Mouse (Mus musculus) forebrain, embryonic 10.5 days (tissue): Measurements from ENCODE around the gene Vwa8. TPM values are rescaled to one million over a fixed set of nuclear protein-coding genes. Genes with fewer than 3 reads are reported as not detected.

Source experiments
- DNase-seq: peaks from one replicate; pipeline ENCODE4 v3.0.0-alpha.2; 2017; ENCODE audit warnings: low spot score; ENCODE audit errors: extremely low spot score
- H3K27ac ChIP-seq: fragments of 300-500 bp; sonication (generic); 2 replicates; pipeline ENCODE4 v1.5.1; 2016; ENCODE audit warnings: mild to moderate bottlenecking
- H3K27me3 ChIP-seq: fragments of 300-500 bp; sonication (generic); 2 replicates; pipeline ENCODE4 v1.6.1; 2016; ENCODE audit warnings: mild to moderate bottlenecking; ENCODE audit not compliant: poor library complexity, severe bottlenecking
- H3K36me3 ChIP-seq: fragments of 300-500 bp; sonication (generic); replicated peaks from 2 replicates; pipeline ENCODE4 v1.6.1; 2016; ENCODE audit warnings: mild to moderate bottlenecking, moderate library complexity
- H3K4me1 ChIP-seq: fragments of 300-500 bp; sonication (generic); 2 replicates; pipeline ENCODE4 v1.6.1; 2016
- H3K4me3 ChIP-seq: fragments of 300-500 bp; sonication (generic); 2 replicates; pipeline ENCODE4 v1.5.1; 2016; ENCODE audit warnings: mild to moderate bottlenecking, moderate library complexity
- H3K9me3 ChIP-seq: fragments of 300-500 bp; sonication (generic); 2 replicates; pipeline ENCODE4 v1.6.1; 2016; ENCODE audit warnings: mild to moderate bottlenecking, moderate library complexity
- WGBS: fragments of 180-500 bp; shearing (Covaris S2); methylation state at CpG from one replicate; pipeline ENCODE4 v1.1.7; 2016; 5-methylcytosine and 5-hydroxymethylcytosine counted together
- polyA plus RNA-seq: library from polyadenylated mRNA; unstranded; fragments of >200 nt; fragmentation: Nextera tagmentation; extraction: Ambion mirVana; gene quantifications from 2 replicates; pipeline ENCODE4 v1.2.1, GENCODE M21; 2016

Gene Vwa8
- polyA plus RNA-seq, 1 experiment from 2014 or later: 7.8 TPM

DNA sequence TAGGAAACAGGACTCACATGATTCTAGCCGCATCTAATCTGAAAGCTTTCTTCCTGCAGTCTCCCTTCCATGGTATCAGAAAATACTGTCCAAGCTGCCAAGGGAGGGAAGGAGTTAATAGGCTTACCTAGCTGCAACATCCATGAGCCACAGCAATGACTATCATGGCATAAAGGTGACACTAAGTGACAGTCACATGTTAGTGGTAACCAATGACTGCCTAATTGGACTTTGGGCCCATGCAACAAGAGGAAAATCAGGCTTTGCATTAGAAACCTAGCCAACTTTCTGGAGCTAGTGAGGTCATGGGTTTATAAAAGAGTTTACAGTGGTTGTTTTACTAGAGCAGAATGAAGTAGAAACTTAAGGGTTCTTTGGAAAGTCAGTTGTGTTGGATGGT, 46.6 kb downstream of the Vwa8 start:
- DNase-seq: no peak
- Histone ChIP-seq H3K36me3 (no peaks in the 10 kb centered on the region), H3K9me3 (no peaks in the 10 kb centered on the region), H3K27ac (no peak overlapping the region), H3K27me3 (no peaks in the 10 kb centered on the region), H3K4me3 (no peak overlapping the region), H3K4me1 (no peaks in the 10 kb centered on the region)
- 91% methylated on average over 1 of the region's 1 CpGs for WGBS

DNA sequence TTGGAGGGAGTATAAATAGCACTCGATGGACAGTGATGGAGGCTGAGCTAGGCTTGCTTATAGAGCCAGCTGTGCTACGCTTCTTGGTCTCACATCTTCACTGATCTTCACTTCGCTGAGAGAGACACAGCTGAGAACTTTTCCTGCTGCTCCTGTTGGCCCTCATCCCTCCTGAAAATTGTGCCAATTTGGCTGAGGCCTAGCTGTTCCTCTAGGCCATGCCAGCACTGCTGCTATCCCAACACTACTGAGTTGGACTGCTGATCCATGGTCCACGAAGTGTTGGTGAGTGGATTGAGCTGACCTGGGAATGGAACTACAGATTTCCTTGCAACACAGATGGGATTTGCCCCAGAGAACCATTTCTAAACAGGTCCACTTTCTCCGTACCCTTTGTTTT, 47.4 kb downstream of the Vwa8 start:
- H3K9me3 ChIP-seq: no peaks in the 10 kb centered on the region
- no peak for DNase-seq
- WGBS: 96% methylated on average over 5 of the region's 5 CpGs

DNA sequence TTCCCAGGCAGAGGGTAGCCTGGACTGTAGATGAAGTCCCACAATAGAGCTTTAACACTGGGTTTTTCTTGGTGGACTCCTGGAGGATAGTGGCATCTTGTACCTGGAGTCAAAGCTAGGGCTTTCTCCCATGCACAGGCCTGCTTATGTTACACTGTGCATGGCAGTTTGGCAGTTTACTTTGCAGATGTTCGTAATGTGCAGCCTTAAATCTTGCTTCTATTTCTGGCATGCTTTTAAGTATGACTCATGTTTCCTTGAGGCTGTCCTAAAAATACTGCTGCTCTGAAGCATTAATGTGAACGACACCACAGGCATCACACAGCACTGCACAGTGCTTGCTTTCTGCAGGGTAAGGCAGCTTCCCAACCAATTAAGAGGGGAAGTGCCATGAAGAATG, 51.9 kb downstream of the Vwa8 start:
- DNase-seq: no peak
- Histone ChIP-seq H3K36me3 (no peaks in the 10 kb centered on the region), H3K27ac (no peak overlapping the region), H3K9me3 (no peaks in the 10 kb centered on the region), H3K4me1 (no peaks in the 10 kb centered on the region), H3K27me3 (no peaks in the 10 kb centered on the region), H3K4me3 (no peak overlapping the region)
- WGBS: 82% methylated on average over 2 of the region's 2 CpGs

More for the DNA sequence above, 47.4 kb downstream of the Vwa8 start:
- Histone ChIP-seq H3K27ac (no peak overlapping the region), H3K4me1 (no peaks in the 10 kb centered on the region), H3K27me3 (no peaks in the 10 kb centered on the region), H3K4me3 (no peak overlapping the region), H3K36me3 (no peaks in the 10 kb centered on the region)

DNA sequence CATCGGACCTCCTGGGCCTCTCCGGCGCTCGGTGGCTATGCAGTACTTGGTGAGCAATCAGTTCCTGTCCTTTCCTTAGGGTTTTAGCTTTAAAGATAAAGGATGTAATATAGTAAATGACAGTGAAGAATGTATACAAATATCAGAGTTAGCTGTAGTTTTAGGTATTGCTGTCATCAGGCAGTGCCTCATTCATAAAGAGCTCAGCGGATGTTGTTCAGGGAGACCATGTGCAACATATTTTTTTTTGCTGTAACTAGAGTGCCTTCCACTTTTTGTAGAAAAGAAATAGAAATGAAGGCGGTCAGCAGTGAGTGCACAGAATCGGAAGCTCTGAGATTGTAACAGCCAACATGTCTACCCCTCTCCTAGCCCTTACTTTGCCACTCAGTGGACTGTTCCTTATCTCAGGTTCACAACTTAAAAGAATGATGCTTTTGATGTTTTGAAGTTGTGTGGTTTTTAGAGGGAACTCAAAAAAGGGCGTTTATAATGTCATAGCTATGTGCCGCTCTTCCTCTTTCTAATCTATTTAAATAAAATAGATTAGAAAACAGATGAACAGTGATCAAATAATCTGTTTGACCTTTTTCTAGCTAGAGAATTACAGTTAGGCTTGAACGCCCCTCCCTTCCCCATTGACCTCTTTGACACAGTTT, 59.5 kb downstream of the Vwa8 start:
- Histone ChIP-seq H3K27me3 (no peaks in the 10 kb centered on the region), H3K4me3 (no peak overlapping the region), H3K9me3 (no peaks in the 10 kb centered on the region), H3K27ac (no peak overlapping the region), H3K4me1 (no peaks in the 10 kb centered on the region), H3K36me3 (no peaks in the 10 kb centered on the region)
- DNase-seq: no peak
- 94% methylated on average over 10 of the region's 10 CpGs for WGBS

DNA sequence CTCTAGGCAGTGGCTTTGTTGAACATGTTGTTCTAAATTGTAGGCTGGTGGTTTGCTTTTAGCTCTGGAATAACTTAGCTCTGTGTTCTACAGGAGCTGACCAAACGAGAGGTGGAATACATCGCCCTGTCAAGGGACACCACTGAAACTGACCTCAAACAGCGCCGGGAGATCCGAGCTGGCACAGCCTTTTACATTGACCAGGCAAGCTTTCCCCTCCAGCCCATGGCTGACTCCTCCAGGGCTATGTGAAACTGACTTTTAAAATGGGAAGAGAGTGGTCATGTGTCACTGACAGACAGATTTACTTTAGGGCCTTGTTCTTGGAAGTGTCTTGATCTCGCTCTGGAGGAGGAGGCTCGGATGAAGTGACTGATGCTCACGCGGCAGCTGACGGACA, 63.2 kb downstream of the Vwa8 start:
- no peak overlapping the region for H3K27ac ChIP-seq
- WGBS: 89% methylated on average over 10 of the region's 10 CpGs
- no peaks in the 10 kb centered on the region for H3K36me3 ChIP-seq
- no peak for DNase-seq
- no peaks in the 10 kb centered on the region for H3K9me3 ChIP-seq
- H3K4me1 ChIP-seq: no peaks in the 10 kb centered on the region
- no peak overlapping the region for H3K4me3 ChIP-seq
- H3K27me3 ChIP-seq: no peaks in the 10 kb centered on the region

DNA sequence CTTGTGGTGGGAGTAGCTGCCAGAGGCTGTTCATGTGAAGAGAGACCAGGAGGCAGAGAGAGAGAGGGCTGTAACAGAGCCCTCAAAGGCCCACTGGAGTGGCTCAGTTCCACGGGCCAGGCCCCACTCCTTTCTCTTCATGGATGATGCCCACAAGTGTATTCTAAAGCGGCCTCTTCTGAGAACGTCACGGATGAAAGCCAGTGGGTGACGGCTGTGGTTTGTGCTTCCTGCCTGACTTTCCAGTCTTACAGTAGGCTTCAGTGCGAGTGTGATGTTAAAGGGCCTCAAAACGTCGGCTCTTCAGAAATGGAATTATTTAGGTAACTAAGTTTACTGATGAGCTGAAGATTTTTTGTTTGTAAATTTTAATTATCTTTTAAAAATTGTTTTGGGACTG, 65.3 kb downstream of the Vwa8 start:
- Histone ChIP-seq H3K27me3 (no peaks in the 10 kb centered on the region), H3K4me1 (no peaks in the 10 kb centered on the region), H3K27ac (no peak overlapping the region), H3K36me3 (no peaks in the 10 kb centered on the region), H3K4me3 (no peak overlapping the region), H3K9me3 (no peaks in the 10 kb centered on the region)
- WGBS: 93% methylated on average over 8 of the region's 8 CpGs
- no peak for DNase-seq

DNA sequence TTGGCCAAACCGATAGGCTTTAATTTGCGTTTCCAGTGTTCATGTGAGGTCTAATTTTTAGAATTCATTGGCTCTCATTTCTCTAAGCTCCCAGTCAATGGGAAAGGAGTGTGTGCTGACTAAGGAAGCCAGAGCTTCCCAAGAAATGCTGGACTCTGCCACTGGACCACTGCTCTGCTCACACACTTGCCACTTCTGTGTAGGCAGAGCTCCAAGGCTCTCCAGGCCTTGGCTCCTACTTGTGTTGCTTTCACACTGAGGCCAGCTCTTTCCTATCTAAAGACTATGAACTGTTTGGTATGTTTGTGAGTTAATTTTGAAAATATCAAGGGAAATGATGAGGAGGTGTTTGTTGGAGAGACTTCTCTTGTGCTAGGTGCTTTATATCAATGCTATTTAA, 67.8 kb downstream of the Vwa8 start:
- no peak for DNase-seq
- no peak overlapping the region for H3K27ac ChIP-seq
- H3K36me3 ChIP-seq: no peaks in the 10 kb centered on the region
- WGBS: 90% methylated on average over 2 of the region's 2 CpGs
- H3K4me1 ChIP-seq: no peaks in the 10 kb centered on the region
- H3K9me3 ChIP-seq: no peaks in the 10 kb centered on the region
- H3K4me3 ChIP-seq: no peak overlapping the region
- H3K27me3 ChIP-seq: no peaks in the 10 kb centered on the region

DNA sequence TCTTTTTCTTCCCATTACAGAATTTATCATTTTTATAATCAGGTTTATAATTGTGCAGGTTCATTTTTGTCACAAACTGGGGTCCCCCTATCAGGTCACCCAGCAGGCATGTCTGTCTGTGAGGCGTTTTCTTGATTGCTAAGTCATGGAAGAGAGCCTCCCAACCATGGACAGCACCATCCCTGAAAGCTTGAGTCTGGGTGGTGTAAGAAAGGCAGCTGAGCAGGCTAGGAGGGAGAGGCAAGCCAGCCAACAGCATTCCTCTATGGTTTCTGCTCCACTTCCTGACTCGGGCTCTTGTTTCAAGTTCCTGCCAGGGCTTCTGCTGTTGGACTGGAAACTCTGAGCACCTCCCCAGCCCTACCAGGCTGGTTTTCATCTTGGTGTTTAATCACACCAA, 72.4 kb downstream of the Vwa8 start:
- H3K4me1 ChIP-seq: no peaks in the 10 kb centered on the region
- no peak overlapping the region for H3K4me3 ChIP-seq
- no peak overlapping the region for H3K27ac ChIP-seq
- 71% methylated on average over 2 of the region's 2 CpGs for WGBS
- DNase-seq: no peak
- H3K36me3 ChIP-seq: no peaks in the 10 kb centered on the region
- no peaks in the 10 kb centered on the region for H3K27me3 ChIP-seq
- H3K9me3 ChIP-seq: no peaks in the 10 kb centered on the region

DNA sequence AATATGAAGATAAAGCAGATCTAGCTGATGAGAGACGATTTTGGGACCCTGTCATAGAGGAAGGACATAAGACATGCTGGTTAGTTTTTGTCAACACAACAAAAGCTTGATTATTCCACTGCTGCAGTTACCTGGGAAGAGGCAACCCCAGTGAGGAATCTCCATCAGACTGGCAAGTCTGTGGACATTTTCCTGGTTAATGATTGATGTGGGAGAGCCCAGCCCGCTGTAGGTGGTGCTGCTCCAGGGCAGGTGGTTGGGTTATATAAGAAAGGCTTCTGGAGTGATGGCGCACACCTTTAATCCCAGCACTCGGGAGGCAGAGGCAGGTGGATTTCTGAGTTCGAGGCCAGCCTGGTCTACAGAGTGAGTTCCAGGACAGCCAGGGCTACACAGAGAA, 74.8 kb downstream of the Vwa8 start:
- no peak overlapping the region for H3K4me3 ChIP-seq
- H3K27ac ChIP-seq: no peak overlapping the region
- H3K27me3 ChIP-seq: no peaks in the 10 kb centered on the region
- 93% methylated on average over 5 of the region's 5 CpGs for WGBS
- H3K9me3 ChIP-seq: no peaks in the 10 kb centered on the region
- H3K36me3 ChIP-seq: no peaks in the 10 kb centered on the region
- H3K4me1 ChIP-seq: no peaks in the 10 kb centered on the region
- no peak for DNase-seq

DNA sequence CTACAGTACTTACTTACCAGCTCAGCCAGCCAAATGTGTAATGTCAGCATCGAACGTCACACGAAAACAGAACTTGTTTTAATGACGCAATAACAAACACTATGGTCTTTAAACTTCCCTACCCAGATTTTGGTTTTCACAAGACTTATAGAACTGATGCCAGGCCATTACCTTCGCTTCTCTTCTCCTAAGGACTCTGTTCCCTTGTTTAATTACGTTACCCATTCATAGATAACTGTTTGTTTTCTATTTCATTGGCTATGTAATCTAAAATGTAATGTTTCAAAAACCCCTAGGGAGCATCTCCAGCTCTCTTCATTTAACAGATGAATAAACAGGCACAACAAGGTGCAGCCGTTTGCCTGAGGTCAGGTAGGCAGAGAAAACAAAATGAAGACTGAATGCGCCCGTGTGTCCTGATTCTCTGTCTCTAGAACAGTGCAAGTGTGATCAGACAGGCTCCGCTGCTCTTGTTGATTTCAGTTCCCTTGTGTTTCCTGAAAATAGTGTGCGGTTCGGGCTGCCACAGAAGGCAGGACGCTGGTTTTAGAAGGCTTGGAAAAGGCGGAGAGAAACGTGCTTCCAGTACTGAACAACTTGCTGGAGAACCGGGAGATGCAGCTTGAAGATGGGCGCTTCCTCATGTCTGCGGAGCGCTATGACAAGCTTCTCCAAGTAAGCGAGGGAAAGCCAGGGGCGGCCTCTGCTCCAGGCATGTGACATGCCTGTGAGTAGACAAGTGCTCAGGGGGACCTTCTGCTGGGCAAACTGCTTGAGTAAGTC, 76.1 kb downstream of the Vwa8 start:
- no peaks in the 10 kb centered on the region for H3K9me3 ChIP-seq
- H3K27me3 ChIP-seq: no peaks in the 10 kb centered on the region
- WGBS: 89% methylated on average over 21 of the region's 21 CpGs
- H3K27ac ChIP-seq: no peak overlapping the region
- H3K4me3 ChIP-seq: no peak overlapping the region
- H3K36me3 ChIP-seq: no peaks in the 10 kb centered on the region
- no peak for DNase-seq
- no peaks in the 10 kb centered on the region for H3K4me1 ChIP-seq

DNA sequence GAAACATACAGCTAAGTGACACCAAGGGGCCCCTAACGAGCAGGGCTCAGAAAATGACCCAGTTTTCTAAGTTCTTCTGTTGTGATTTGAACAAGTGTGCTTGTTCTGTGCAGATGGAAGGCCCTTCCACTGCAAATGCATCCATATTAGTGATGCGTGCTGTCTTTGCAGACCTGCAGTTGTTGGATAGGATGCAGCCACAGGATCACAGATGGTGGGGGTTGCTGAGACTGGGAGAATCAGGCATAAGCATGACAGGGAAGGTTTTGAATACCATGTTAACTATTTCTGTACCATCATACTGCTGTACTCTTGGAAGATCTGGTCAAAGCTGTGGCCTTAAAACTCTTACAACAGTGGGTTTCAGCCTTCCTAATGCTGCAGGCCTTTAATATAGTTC, 83.2 kb downstream of the Vwa8 start:
- Histone ChIP-seq H3K27me3 (no peaks in the 10 kb centered on the region), H3K9me3 (no peaks in the 10 kb centered on the region; the same call in 1 of the 2 replicates), H3K27ac (no peak overlapping the region), H3K36me3 (no peaks in the 10 kb centered on the region), H3K4me1 (no peaks in the 10 kb centered on the region), H3K4me3 (no peak overlapping the region)
- 72% methylated on average over 2 of the region's 2 CpGs for WGBS
- DNase-seq: no peak

DNA sequence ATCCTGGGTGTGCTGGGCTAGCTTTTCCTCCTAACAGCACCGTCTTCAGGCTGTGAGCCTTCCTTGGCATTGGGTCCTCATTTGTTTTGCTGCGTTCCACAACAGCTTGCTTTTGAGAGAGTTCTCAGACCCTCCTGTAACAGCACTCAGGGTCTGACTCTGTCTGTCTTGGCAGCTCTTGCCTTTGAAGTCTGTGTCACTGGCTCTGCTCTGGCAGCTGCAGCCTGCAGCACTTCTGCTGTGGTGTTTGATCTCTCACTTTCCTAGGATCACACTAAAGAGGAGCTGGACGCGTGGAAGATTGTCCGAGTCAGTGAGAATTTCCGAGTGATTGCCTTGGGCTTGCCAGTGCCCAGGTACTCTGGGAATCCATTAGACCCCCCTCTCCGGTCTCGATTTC, 84.5 kb downstream of the Vwa8 start:
- DNase-seq: no peak
- 86% methylated on average over 8 of the region's 8 CpGs for WGBS

DNA sequence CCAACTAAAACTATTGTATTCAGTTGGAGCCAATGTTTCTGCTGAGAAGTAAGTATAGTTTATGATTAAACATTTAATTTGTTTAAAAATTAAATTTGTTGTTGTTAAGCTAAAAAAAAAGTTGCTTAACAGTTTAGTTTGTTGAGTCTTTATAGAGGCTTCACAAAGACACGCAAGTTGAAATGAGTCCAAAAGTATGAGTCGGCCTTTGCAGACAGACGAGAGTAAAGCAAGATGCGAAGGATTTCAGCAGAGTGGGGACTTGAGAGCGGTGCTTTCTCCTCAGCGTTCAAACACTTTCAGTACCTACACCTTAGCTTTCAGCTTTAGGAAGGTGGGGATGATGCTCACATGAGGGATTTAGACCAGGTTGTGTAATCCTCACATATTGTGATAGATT, 85.7 kb downstream of the Vwa8 start:
- Histone ChIP-seq H3K9me3 (no peaks in the 10 kb centered on the region; the same call in 1 of the 2 replicates), H3K27ac (no peak overlapping the region)
- 93% methylated on average over 6 of the region's 6 CpGs for WGBS

More for the DNA sequence above, 84.5 kb downstream of the Vwa8 start:
- no peaks in the 10 kb centered on the region; the same call in 1 of the 2 replicates for H3K36me3 ChIP-seq
- no peaks in the 10 kb centered on the region for H3K4me1 ChIP-seq
- H3K4me3 ChIP-seq: no peak overlapping the region
- no peaks in the 10 kb centered on the region for H3K27me3 ChIP-seq
- no peak overlapping the region for H3K27ac ChIP-seq
- no peaks in the 10 kb centered on the region; the same call in 1 of the 2 replicates for H3K9me3 ChIP-seq

More for the DNA sequence above, 85.7 kb downstream of the Vwa8 start:
- DNase-seq: no peak
- Histone ChIP-seq H3K4me3 (no peak overlapping the region), H3K36me3 (no peaks in the 10 kb centered on the region; the same call in 1 of the 2 replicates), H3K4me1 (no peaks in the 10 kb centered on the region), H3K27me3 (no peaks in the 10 kb centered on the region)
